Mouse (Mus musculus) lung, adult 2 months (tissue): ENCODE data around the gene Med29.

ENCODE experiments used
- CTCF ChIP-seq: fragments of 200-500 bp; IDR thresholded peaks from 2 replicates; pipeline ENCODE4 v1.5.1; 2011; ENCODE audit warnings: mild to moderate bottlenecking, low read length, control low read depth; ENCODE audit not compliant: insufficient read depth
- POLR2A ChIP-seq: fragments of 200-500 bp; IDR thresholded peaks from 2 replicates; pipeline ENCODE4 v1.6.1; 2011; ENCODE audit warnings: low read depth, mild to moderate bottlenecking, control low read depth, low read length, borderline replicate concordance; ENCODE audit errors: extremely low read depth

DNA sequence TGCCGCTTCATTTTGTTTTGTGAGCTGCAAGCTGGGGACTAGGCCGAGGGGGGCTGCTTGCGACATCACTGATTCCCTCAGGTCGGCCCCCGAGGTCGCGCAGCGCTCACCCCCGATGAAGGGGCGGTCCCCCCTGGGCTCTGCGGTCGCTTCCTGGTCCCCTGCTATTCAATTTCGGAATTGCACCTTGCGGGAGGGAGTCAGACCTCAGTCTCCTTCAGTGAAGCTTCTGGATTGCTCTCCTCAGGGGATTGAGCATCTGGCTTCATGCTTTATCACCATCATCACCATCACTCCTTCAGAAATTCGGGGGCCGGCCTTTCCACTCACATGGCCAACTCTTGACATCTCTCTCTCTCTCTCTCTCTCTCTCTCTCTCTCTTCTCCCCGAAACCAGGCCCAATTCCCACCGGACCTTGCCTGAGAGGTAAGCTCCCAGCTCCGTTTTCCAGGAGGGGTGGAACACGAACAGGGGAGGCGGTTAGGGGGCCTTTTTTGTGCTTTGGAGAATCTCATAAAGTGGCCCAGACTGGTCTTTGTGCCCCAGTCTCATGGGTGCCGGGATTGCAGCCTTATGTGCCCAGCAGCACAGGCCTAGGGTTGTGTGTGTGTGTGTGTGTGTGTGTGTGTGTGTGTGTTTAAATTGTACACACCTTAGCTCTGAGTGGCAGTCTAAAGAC, 904 bp upstream of the Med29 start:
- TF ChIP-seq POLR2A = no peak
- no peak for TF ChIP-seq CTCF
